Mouse (Mus musculus) E14TG2a.4 (cell line): ENCODE data around the gene Brip1.

ENCODE experiments used
- CTCF ChIP-seq: conservative IDR thresholded peaks from 2 replicates; pipeline ENCODE4 v1.5.1; 2014; ENCODE audit warnings: low read length
- POU5F1 ChIP-seq: IDR thresholded peaks from 2 replicates; pipeline ENCODE4 v1.6.1; 2014; ENCODE audit warnings: low read length, borderline replicate concordance

DNA sequence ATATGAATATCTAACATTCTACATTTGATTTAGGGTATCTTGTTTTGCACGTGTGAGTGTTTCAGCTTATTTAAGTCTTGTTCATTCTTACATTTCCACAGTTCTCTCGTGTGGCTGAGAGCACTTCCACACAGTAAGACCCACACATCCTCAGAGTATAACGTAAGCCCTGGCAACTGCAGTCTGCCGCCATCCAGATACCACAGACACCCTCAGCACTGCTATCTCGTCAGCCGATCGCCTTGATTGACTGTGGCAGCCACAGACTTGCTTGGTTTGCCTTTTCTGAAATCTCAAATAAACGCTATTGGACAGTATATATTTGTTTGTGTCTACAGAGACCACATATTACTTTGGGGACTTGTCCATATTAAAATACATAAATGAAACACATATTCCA is 123.0 kb downstream of the Brip1 start:
- TF ChIP-seq CTCF: no peak
- no peak for TF ChIP-seq POU5F1
